12 mouse cellular contexts compared by ENCODE assay signal in genomic region chr16:17600944-17601562, GRCm38 (mm10). TPM values are rescaled to one million over a fixed set of nuclear protein-coding genes. Genes with fewer than 3 reads are reported as not detected.
DNase-seq lines count a peak whose midpoint lies in the region; ATAC-seq and TF ChIP-seq lines count a peak whose summit lies in the region.
"Had no signal": no experiment of that assay in that cellular context is flagged by ENCODE, and none has a peak within 500 bp of the region (broad histone marks: within the 10 kb centered on the region; RNA-seq: fewer than 3 reads in every experiment).

No protein-coding gene starts in this region.

- H3K4me2 ChIP-seq in hindbrain, postnatal 0 days (ENCODE audit: low read depth, low read length): no peak overlapping the region
- no peak overlapping the region for H3K4me2 ChIP-seq in hindbrain, embryonic 11.5 days (replicated peaks; ENCODE audit: low read depth, low read length)
- no peak overlapping the region for H3K4me2 ChIP-seq in forebrain, embryonic 13.5 days
- H3K4me2 ChIP-seq: lung, embryonic 15.5 days had no signal

- peak; percentile 36 for TF ChIP-seq CTCF in hindbrain, postnatal 0 days (IDR thresholded peaks at IDR 0.05; ENCODE audit: low read depth)
- peak; percentile 10; the same call in 1 of the 2 replicates for TF ChIP-seq CTCF in testis, adult 2 months (IDR thresholded peaks at IDR 0.05; ENCODE audit: control insufficient read depth, insufficient read depth, insufficient replicate concordance, low read depth, low read length)

- WGBS in hindbrain, postnatal 0 days: 68% methylated on average over 3 of the region's 3 CpGs
- 72% methylated on average over 3 of the region's 3 CpGs for WGBS in hindbrain, embryonic 11.5 days
- WGBS in forebrain, embryonic 13.5 days: 71% methylated on average over 3 of the region's 3 CpGs

- no peak overlapping the region for H3K4me3 ChIP-seq in hindbrain, postnatal 0 days (ENCODE audit: low read length)
- no peak overlapping the region for H3K4me3 ChIP-seq in hindbrain, embryonic 11.5 days (ENCODE audit: low read depth, low read length)
- no peak overlapping the region for H3K4me3 ChIP-seq in testis, adult 2 months (ENCODE audit: control insufficient read depth, low read depth, low read length)
- no peak overlapping the region for H3K4me3 ChIP-seq in forebrain, embryonic 13.5 days
- H3K4me3 ChIP-seq: lung, embryonic 15.5 days had no signal

- H3K9ac ChIP-seq in hindbrain, postnatal 0 days (replicated peaks; ENCODE audit: low read length): no peak overlapping the region
- H3K9ac ChIP-seq in hindbrain, embryonic 11.5 days (ENCODE audit: low read depth, low read length): no peak overlapping the region
- H3K9ac ChIP-seq in forebrain, embryonic 13.5 days: no peak overlapping the region
- H3K9ac ChIP-seq: lung, embryonic 15.5 days had no signal

- no peak for ATAC-seq in hindbrain, postnatal 0 days
- no peak for ATAC-seq in hindbrain, embryonic 11.5 days (ENCODE audit: low FRiP score)
- no peak for ATAC-seq in forebrain, embryonic 13.5 days

- H3K36me3 ChIP-seq in hindbrain, postnatal 0 days (ENCODE audit: insufficient read depth, low read length): no peaks in the 10 kb centered on the region
- H3K36me3 ChIP-seq in hindbrain, embryonic 11.5 days (ENCODE audit: control insufficient read depth, insufficient read depth, low read length): no peaks in the 10 kb centered on the region
- no peaks in the 10 kb centered on the region for H3K36me3 ChIP-seq in testis, adult 2 months (ENCODE audit: control insufficient read depth, insufficient read depth, low read length)
- H3K36me3 ChIP-seq in forebrain, embryonic 13.5 days (ENCODE audit: poor library complexity, severe bottlenecking): no peaks in the 10 kb centered on the region
- H3K36me3 ChIP-seq: lung, embryonic 15.5 days had no signal

- H3K27me3 ChIP-seq in hindbrain, postnatal 0 days (ENCODE audit: insufficient read depth, low read length): no peaks in the 10 kb centered on the region
- no peaks in the 10 kb centered on the region for H3K27me3 ChIP-seq in hindbrain, embryonic 11.5 days (ENCODE audit: control insufficient read depth, insufficient read depth, low read length)
- no peaks in the 10 kb centered on the region for H3K27me3 ChIP-seq in testis, adult 2 months (ENCODE audit: control insufficient read depth, insufficient read depth, low read length)
- no peaks in the 10 kb centered on the region for H3K27me3 ChIP-seq in forebrain, embryonic 13.5 days
- H3K27me3 ChIP-seq: lung, embryonic 15.5 days had no signal

- no peak for DNase-seq in hindbrain, postnatal 0 days (ENCODE audit: low spot score)
- DNase-seq in hindbrain, embryonic 11.5 days (ENCODE audit: low spot score): no peak
- no peak for DNase-seq in testis, postnatal 10 days (ENCODE audit: low spot score)
- DNase-seq in adipocyte (ENCODE audit: low spot score): peak; percentile 19
- DNase-seq in testis, postnatal 14 days (ENCODE audit: low spot score): peak; percentile 10
- DNase-seq in adrenal gland, postnatal 14 days: no peak
- DNase-seq: cerebellum, postnatal 25 days; heart, postnatal 4 days; kidney, postnatal 25 days had no signal

- H3K4me1 ChIP-seq in hindbrain, postnatal 0 days (ENCODE audit: insufficient read depth, low read length): no peaks in the 10 kb centered on the region
- no peaks in the 10 kb centered on the region for H3K4me1 ChIP-seq in hindbrain, embryonic 11.5 days (replicated peaks; ENCODE audit: control insufficient read depth, insufficient read depth, low read length)
- no peaks in the 10 kb centered on the region for H3K4me1 ChIP-seq in testis, adult 2 months (ENCODE audit: control insufficient read depth, insufficient read depth, low read length)
- H3K4me1 ChIP-seq in forebrain, embryonic 13.5 days: no peaks in the 10 kb centered on the region
- H3K4me1 ChIP-seq: lung, embryonic 15.5 days had no signal

- TF ChIP-seq POLR2A in testis, adult 2 months (IDR thresholded peaks at IDR 0.05; ENCODE audit: control insufficient read depth, low read depth, low read length): no peak

- no peaks in the 10 kb centered on the region for H3K9me3 ChIP-seq in hindbrain, postnatal 0 days (ENCODE audit: low read length)
- no peaks in the 10 kb centered on the region for H3K9me3 ChIP-seq in hindbrain, embryonic 11.5 days (ENCODE audit: control insufficient read depth, low read length)
- H3K9me3 ChIP-seq in forebrain, embryonic 13.5 days (replicated peaks): no peaks in the 10 kb centered on the region
- H3K9me3 ChIP-seq: lung, embryonic 15.5 days had no signal

- H3K27ac ChIP-seq in hindbrain, postnatal 0 days: no peak overlapping the region
- H3K27ac ChIP-seq in hindbrain, embryonic 11.5 days (ENCODE audit: low read depth, low read length): no peak overlapping the region
- no peak overlapping the region for H3K27ac ChIP-seq in testis, adult 2 months (ENCODE audit: control insufficient read depth, insufficient read depth, low read depth, low read length)
- H3K27ac ChIP-seq in forebrain, embryonic 13.5 days: no peak overlapping the region
- H3K27ac ChIP-seq: lung, embryonic 15.5 days had no signal

RNA-seq across cellular contexts. Expression of gene Slc7a4, which starts 18.0 kb away (rescaled TPM):
- 74.6 and 78.7 TPM in 2 replicates for total RNA-seq in hindbrain, postnatal 0 days (2014; rRNA removed)
- 42.5 and 42.8 TPM in 2 replicates for polyA plus RNA-seq in hindbrain, postnatal 0 days (2015; fragmentation: Nextera tagmentation; extraction: Ambion mirVana)
- 1.9 and 2.1 TPM in 2 replicates for polyA plus RNA-seq in hindbrain, embryonic 11.5 days (2014; fragmentation: Nextera tagmentation; extraction: Ambion mirVana)
- polyA plus RNA-seq in testis, adult 2 months (2012; rRNA removed): 49.9 and 55.6 TPM in 2 replicates
- 11.1 and 13.8 TPM in 2 replicates for polyA plus RNA-seq in forebrain, embryonic 13.5 days (2015; fragmentation: Nextera tagmentation; extraction: Ambion mirVana)
- 8.0 and 8.3 TPM in 2 replicates for total RNA-seq in adrenal gland, postnatal 14 days (2021)

RNA-seq across cellular contexts. Expression of gene Smpd4, which starts 18.1 kb away (rescaled TPM):
- 62.4 and 67.4 TPM in 2 replicates for total RNA-seq in hindbrain, postnatal 0 days (2014; rRNA removed)
- polyA plus RNA-seq in hindbrain, postnatal 0 days (2015; fragmentation: Nextera tagmentation; extraction: Ambion mirVana): 21.7 and 23.8 TPM in 2 replicates
- polyA plus RNA-seq in hindbrain, embryonic 11.5 days (2014; fragmentation: Nextera tagmentation; extraction: Ambion mirVana): 39.1 and 40.9 TPM in 2 replicates
- polyA plus RNA-seq in testis, adult 2 months (2012; rRNA removed): 280 and 291 TPM in 2 replicates
- polyA plus RNA-seq in forebrain, embryonic 13.5 days (2015; fragmentation: Nextera tagmentation; extraction: Ambion mirVana): 32.7 and 34.3 TPM in 2 replicates
- total RNA-seq in adrenal gland, postnatal 14 days (2021): 29.1 and 33.6 TPM in 2 replicates

RNA-seq across cellular contexts. Expression of gene P2rx6, which starts 39.4 kb away (rescaled TPM):
- 3.4 and 5.1 TPM in 2 replicates for total RNA-seq in hindbrain, postnatal 0 days (2014; rRNA removed)
- 2.3 and 3.0 TPM in 2 replicates for polyA plus RNA-seq in hindbrain, postnatal 0 days (2015; fragmentation: Nextera tagmentation; extraction: Ambion mirVana)
- 0.49 and 0.63 TPM in 2 replicates for polyA plus RNA-seq in hindbrain, embryonic 11.5 days (2014; fragmentation: Nextera tagmentation; extraction: Ambion mirVana)
- polyA plus RNA-seq in testis, adult 2 months (2012; rRNA removed): 0.73 and 1.1 TPM in 2 replicates
- polyA plus RNA-seq in forebrain, embryonic 13.5 days (2015; fragmentation: Nextera tagmentation; extraction: Ambion mirVana): 0.84 and 0.97 TPM in 2 replicates
- 0.45 and 0.56 TPM in 2 replicates for total RNA-seq in adrenal gland, postnatal 14 days (2021)

RNA-seq across cellular contexts. Expression of gene Lrrc74b, which starts 40.0 kb away (rescaled TPM):
- total RNA-seq in hindbrain, postnatal 0 days (2014; rRNA removed): 2.3 and 2.4 TPM in 2 replicates
- polyA plus RNA-seq in hindbrain, postnatal 0 days (2015; fragmentation: Nextera tagmentation; extraction: Ambion mirVana): 2.0 and 2.1 TPM in 2 replicates
- polyA plus RNA-seq in hindbrain, embryonic 11.5 days (2014; fragmentation: Nextera tagmentation; extraction: Ambion mirVana): 0.52 and 1.1 TPM in 2 replicates
- 0.31 and 0.54 TPM in 2 replicates for polyA plus RNA-seq in testis, adult 2 months (2012; rRNA removed)
- 0.32 and 0.77 TPM in 2 replicates for polyA plus RNA-seq in forebrain, embryonic 13.5 days (2015; fragmentation: Nextera tagmentation; extraction: Ambion mirVana)
- total RNA-seq in adrenal gland, postnatal 14 days (2021): 0.15 and 0.37 TPM in 2 replicates
- total RNA-seq: heart, postnatal 4 days had no signal

RNA-seq across cellular contexts. Expression of gene Ccdc74a, which starts 45.2 kb away (rescaled TPM):
- 18.2 and 20.8 TPM in 2 replicates for total RNA-seq in hindbrain, postnatal 0 days (2014; rRNA removed)
- polyA plus RNA-seq in hindbrain, postnatal 0 days (2015; fragmentation: Nextera tagmentation; extraction: Ambion mirVana): 32.8 and 37.6 TPM in 2 replicates
- 4.4 and 5.9 TPM in 2 replicates for polyA plus RNA-seq in hindbrain, embryonic 11.5 days (2014; fragmentation: Nextera tagmentation; extraction: Ambion mirVana)
- polyA plus RNA-seq in testis, adult 2 months (2012; rRNA removed): 120 and 138 TPM in 2 replicates
- 4.1 and 4.4 TPM in 2 replicates for polyA plus RNA-seq in forebrain, embryonic 13.5 days (2015; fragmentation: Nextera tagmentation; extraction: Ambion mirVana)
- total RNA-seq in adrenal gland, postnatal 14 days (2021): 2.0 and 3.8 TPM in 2 replicates

Comparison
In these comparisons a context has a peak if more than half of its experiments do, and no peak if none do; other contexts are left out.
1. DNase-seq: peak in adipocyte (single experiment) and testis, postnatal 14 days (single experiment); none in hindbrain, postnatal 0 days (single experiment), hindbrain, embryonic 11.5 days (single experiment), testis, postnatal 10 days (single experiment) and adrenal gland, postnatal 14 days (single experiment).